Mouse (Mus musculus) midbrain, embryonic 14.5 days (tissue): ENCODE measurements at regions not wholly inside any gene's neighbourhood (a gene's known extent, or its start where the extent isn't known, plus 50 kb on each side); places are given as distances from the start of the nearest gene placed in this dataset.

Experiments
- ATAC-seq: fragments of 200-750 bp; cut with Nextera tagmentation; 2 replicates; pipeline ENCODE4 v1.8.0; 2017; ENCODE audit warnings: moderate number of reproducible peaks, moderate library complexity; ENCODE audit not compliant: low FRiP score, low TSS enrichment
- DNase-seq: peaks from one replicate; pipeline ENCODE4 v3.0.0-alpha.2; 2015
- H3K27ac ChIP-seq: fragments of 300-500 bp; sonication (generic); replicated peaks from 2 replicates; pipeline ENCODE4 v1.5.1; 2014; ENCODE audit warnings: mild to moderate bottlenecking, low read depth, low read length, moderate library complexity
- H3K27me3 ChIP-seq: fragments of 300-500 bp; sonication (generic); 2 replicates; pipeline ENCODE4 v1.6.1; 2014; ENCODE audit warnings: low read length, control low read depth, mixed read lengths; ENCODE audit not compliant: control insufficient read depth, insufficient read depth
- H3K36me3 ChIP-seq: fragments of 300-500 bp; sonication (generic); 2 replicates; pipeline ENCODE4 v1.6.1; 2014; ENCODE audit warnings: low read length, control low read depth; ENCODE audit not compliant: control insufficient read depth, insufficient read depth
- H3K4me1 ChIP-seq: fragments of 300-500 bp; sonication (generic); 2 replicates; pipeline ENCODE4 v1.6.1; 2014; ENCODE audit warnings: mild to moderate bottlenecking, antibody characterized with exemption, low read length, control low read depth; ENCODE audit not compliant: control insufficient read depth, insufficient read depth
- H3K4me2 ChIP-seq: fragments of 300-500 bp; sonication (generic); 2 replicates; pipeline ENCODE4 v1.6.1; 2014; ENCODE audit warnings: mild to moderate bottlenecking, low read length, moderate library complexity
- H3K4me3 ChIP-seq: fragments of 300-500 bp; sonication (generic); replicated peaks from 2 replicates; pipeline ENCODE4 v1.5.1; 2014; ENCODE audit warnings: low read depth, low read length
- H3K9ac ChIP-seq: fragments of 300-500 bp; sonication (generic); replicated peaks from 2 replicates; pipeline ENCODE4 v1.6.1; 2014; ENCODE audit warnings: mild to moderate bottlenecking, low read length, moderate library complexity
- H3K9me3 ChIP-seq: fragments of 300-500 bp; sonication (generic); 2 replicates; pipeline ENCODE4 v1.6.1; 2016; ENCODE audit warnings: low read length, control low read depth, mixed read lengths; ENCODE audit not compliant: control insufficient read depth
- WGBS: fragments of 180-500 bp; shearing (Covaris S2); extraction: QIAGEN DNeasy Blood & Tissue Kit; methylation state at CpG from one replicate; pipeline ENCODE4 v1.1.7; 2014; 5-methylcytosine and 5-hydroxymethylcytosine counted together

GRCm38 (mm10) chr9:78769168-78769567 lies 153.8 kb downstream of the Cd109 start:
- 42% methylated on average over 5 of the region's 5 CpGs for WGBS
- ATAC-seq (no peak), DNase-seq (peak; percentile 86)

DNA sequence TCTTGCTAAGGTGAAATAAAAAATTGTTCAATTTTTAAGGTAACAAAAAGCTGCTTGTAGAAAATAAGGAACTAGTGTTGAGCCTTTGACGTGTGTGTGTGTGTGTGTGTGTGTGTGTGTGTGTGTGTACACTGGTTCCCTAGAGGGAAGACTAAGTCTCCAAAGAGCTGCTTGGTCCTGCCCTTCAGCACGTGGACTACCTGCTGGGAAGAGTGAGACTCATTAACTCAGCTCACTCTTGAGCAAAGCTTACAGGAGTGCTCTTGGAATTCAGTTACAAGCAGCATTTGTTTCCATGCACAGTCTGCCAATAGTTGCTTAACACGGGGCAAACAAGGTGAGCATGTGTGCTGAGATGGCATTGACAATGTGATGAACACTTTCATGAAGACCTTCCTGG lies 158.6 kb downstream of the Cd109 start:
- no peak overlapping the region for H3K4me3 ChIP-seq
- DNase-seq = no peak
- H3K27ac ChIP-seq = no peak overlapping the region
- WGBS = 66% methylated on average over 3 of the region's 3 CpGs
- H3K27me3 ChIP-seq = no peaks in the 10 kb centered on the region
- no peaks in the 10 kb centered on the region for H3K4me1 ChIP-seq
- no peak for ATAC-seq
- H3K9ac ChIP-seq = no peak overlapping the region
- no peak overlapping the region for H3K4me2 ChIP-seq
- no peaks in the 10 kb centered on the region for H3K36me3 ChIP-seq
- no peaks in the 10 kb centered on the region for H3K9me3 ChIP-seq

More at GRCm38 (mm10) chr9:78769168-78769567, 153.8 kb downstream of the Cd109 start:
- H3K4me2 ChIP-seq = no peak overlapping the region
- H3K36me3 ChIP-seq = no peaks in the 10 kb centered on the region
- H3K27ac ChIP-seq = no peak overlapping the region
- no peak overlapping the region for H3K4me3 ChIP-seq
- H3K27me3 ChIP-seq = no peaks in the 10 kb centered on the region
- no peak overlapping the region for H3K9ac ChIP-seq
- no peaks in the 10 kb centered on the region for H3K9me3 ChIP-seq
- no peaks in the 10 kb centered on the region for H3K4me1 ChIP-seq

DNA sequence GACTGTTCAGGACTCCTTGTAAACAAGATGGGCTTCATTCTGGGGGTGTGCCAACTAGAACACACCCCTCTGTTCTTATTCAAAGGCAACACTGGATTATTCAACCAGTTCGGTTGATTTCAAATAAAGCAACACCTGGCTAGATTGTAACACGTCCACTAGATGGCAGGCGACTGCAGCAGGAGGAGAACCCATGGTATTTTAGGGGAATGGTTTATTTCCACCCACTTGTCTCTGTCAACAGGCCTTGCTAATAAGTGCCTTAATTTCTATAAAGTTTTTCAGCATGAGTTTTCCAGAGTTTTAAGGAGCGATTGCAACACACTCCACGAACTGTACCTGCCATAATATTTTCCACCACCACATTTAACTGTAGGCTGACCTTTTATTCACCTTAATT lies 160.1 kb downstream of the Cd109 start:
- Histone ChIP-seq H3K36me3 (no peaks in the 10 kb centered on the region), H3K27me3 (no peaks in the 10 kb centered on the region), H3K4me3 (no peak overlapping the region), H3K4me2 (no peak overlapping the region), H3K27ac (no peak overlapping the region), H3K9ac (no peak overlapping the region), H3K9me3 (no peaks in the 10 kb centered on the region), H3K4me1 (no peaks in the 10 kb centered on the region)
- WGBS = 14% methylated on average over 5 of the region's 5 CpGs
- DNase-seq = peak; percentile 84
- peak; percentile 34; the same call in 1 of the 2 replicates for ATAC-seq

DNA sequence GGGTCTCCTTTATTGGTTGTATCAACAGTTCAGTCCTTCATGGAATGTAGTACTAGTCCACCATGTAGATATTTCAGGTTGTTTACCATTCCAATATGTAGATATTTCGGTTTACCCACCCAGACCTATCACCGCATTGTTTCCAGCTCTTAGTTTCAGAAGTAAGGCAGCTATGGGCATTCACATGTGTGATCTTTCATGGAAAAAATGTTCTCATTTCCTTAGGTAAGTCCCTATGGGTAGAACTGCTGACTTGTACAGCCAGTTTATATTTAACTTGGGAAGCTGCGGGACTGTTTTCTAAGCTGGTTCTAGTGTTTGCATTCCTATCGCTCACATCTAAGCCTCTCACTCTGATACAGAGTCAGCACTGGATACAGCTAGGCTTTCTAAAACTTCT lies 165.2 kb downstream of the Cd109 start:
- no peaks in the 10 kb centered on the region for H3K4me1 ChIP-seq
- WGBS = 91% methylated on average over 4 of the region's 4 CpGs
- no peaks in the 10 kb centered on the region for H3K36me3 ChIP-seq
- no peak overlapping the region for H3K9ac ChIP-seq
- H3K4me2 ChIP-seq = no peak overlapping the region
- no peaks in the 10 kb centered on the region for H3K27me3 ChIP-seq
- no peak for ATAC-seq
- H3K27ac ChIP-seq = no peak overlapping the region
- H3K4me3 ChIP-seq = no peak overlapping the region
- H3K9me3 ChIP-seq = no peaks in the 10 kb centered on the region
- DNase-seq = no peak

- no peaks in the 10 kb centered on the region for H3K9me3 ChIP-seq
- no peak for DNase-seq
- no peak overlapping the region for H3K27ac ChIP-seq
- H3K27me3 ChIP-seq = no peaks in the 10 kb centered on the region
- 93% methylated on average over 4 of the region's 4 CpGs for WGBS
- no peak for ATAC-seq
- H3K4me1 ChIP-seq = no peaks in the 10 kb centered on the region
- H3K9ac ChIP-seq = no peak overlapping the region
- H3K4me3 ChIP-seq = no peak overlapping the region
- H3K36me3 ChIP-seq = no peaks in the 10 kb centered on the region
- H3K4me2 ChIP-seq = no peak overlapping the region
These were observed 167.0 kb downstream of the Cd109 start for GRCm38 (mm10) chr9:78782297-78782696.

- no peaks in the 10 kb centered on the region for H3K27me3 ChIP-seq
- no peak overlapping the region for H3K27ac ChIP-seq
- no peak overlapping the region for H3K4me3 ChIP-seq
- H3K4me2 ChIP-seq = no peak overlapping the region
- DNase-seq (no peak), ATAC-seq (no peak)
- H3K4me1 ChIP-seq = no peaks in the 10 kb centered on the region
- no peak overlapping the region for H3K9ac ChIP-seq
- WGBS = 85% methylated on average over 8 of the region's 8 CpGs
- no peaks in the 10 kb centered on the region for H3K36me3 ChIP-seq
- no peaks in the 10 kb centered on the region for H3K9me3 ChIP-seq
These were observed 167.5 kb downstream of the Cd109 start for GRCm38 (mm10) chr9:78782860-78783259.

DNA sequence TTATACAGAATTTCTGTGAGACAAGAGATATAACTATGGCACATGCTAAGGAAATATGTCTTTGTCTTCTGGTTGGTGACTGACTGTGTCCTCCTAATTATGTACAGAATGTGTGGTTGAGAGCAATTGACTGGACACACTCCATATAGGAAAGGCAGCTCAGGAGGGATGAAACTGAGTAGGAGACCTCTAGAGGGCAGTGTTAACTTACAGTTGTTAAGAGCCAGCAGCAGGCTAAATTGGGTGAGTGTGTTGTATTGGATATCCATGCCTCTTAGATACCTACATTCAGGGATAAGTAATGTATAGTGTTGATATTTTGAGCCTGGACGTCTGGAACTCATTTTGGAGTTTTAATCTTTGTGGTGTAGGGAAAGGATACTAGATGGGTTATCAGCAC lies 172.5 kb downstream of the Cd109 start:
- Histone ChIP-seq H3K4me2 (no peak overlapping the region), H3K27me3 (no peaks in the 10 kb centered on the region)

DNA sequence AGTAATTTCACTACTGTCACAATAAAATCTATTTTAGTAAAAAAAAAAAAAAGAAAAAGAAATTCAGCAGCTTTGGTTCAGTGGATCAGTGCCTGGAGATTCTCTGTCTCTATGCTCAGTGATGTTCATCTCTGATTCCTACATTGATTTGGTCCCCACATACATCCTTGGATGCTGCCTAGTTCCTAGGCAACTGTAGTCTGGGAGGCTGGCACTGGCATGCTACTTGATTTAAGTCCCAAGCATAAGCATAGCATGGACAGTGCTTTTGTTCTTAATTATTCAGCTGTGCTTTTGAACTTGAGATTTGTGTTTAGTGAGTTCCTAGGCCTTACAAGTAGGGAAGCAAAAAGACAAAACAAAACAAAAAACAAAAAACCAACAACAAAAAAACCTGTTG lies 174.4 kb downstream of the Cd109 start:
- peak; percentile 43; the same call in 1 of the 2 replicates for ATAC-seq
- peak; percentile 38 for DNase-seq
- H3K4me3 ChIP-seq = no peak overlapping the region
- no peaks in the 10 kb centered on the region for H3K27me3 ChIP-seq
- no peaks in the 10 kb centered on the region for H3K36me3 ChIP-seq
- no peak overlapping the region for H3K4me2 ChIP-seq
- H3K4me1 ChIP-seq = no peaks in the 10 kb centered on the region
- no peak overlapping the region for H3K27ac ChIP-seq
- H3K9me3 ChIP-seq = no peaks in the 10 kb centered on the region
- H3K9ac ChIP-seq = no peak overlapping the region

More for the DNA sequence above, 172.5 kb downstream of the Cd109 start:
- Histone ChIP-seq H3K27ac (no peak overlapping the region), H3K9me3 (no peaks in the 10 kb centered on the region), H3K4me1 (no peaks in the 10 kb centered on the region), H3K36me3 (no peaks in the 10 kb centered on the region), H3K9ac (no peak overlapping the region), H3K4me3 (no peak overlapping the region)
- DNase-seq (peak; percentile 94), ATAC-seq (peak; percentile 80; the same call in 1 of the 2 replicates)
- WGBS = 8% methylated on average over 1 of the region's 1 CpGs

DNA sequence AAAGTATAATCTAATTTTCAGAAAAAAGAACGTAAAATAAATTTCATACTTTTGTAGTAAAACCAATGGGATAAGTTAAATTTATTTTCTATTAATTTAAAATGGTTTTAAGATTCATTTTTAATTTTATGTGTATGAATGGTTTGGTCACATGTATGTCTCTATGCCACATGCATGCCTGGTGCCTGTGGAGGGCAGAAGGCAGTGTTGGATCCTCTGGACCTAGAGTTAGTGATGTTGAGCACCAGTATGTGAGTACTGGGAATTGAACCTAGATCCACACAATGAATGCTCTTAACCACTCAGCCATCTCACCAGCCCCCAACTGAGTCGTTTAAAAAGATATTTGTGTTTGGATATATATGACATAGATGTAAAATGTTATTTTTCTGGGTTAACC lies 174.8 kb downstream of the Cd109 start:
- H3K27me3 ChIP-seq = no peaks in the 10 kb centered on the region
- no peaks in the 10 kb centered on the region for H3K36me3 ChIP-seq
- H3K4me2 ChIP-seq = no peak overlapping the region
- no peaks in the 10 kb centered on the region for H3K9me3 ChIP-seq
- 85% methylated on average over 2 of the region's 2 CpGs for WGBS
- DNase-seq (no peak), ATAC-seq (no peak)
- H3K27ac ChIP-seq = no peak overlapping the region
- no peaks in the 10 kb centered on the region for H3K4me1 ChIP-seq
- H3K4me3 ChIP-seq = no peak overlapping the region
- no peak overlapping the region for H3K9ac ChIP-seq
